Mouse (Mus musculus) layer of hippocampus, adult 9-10 months (tissue): ENCODE measurements at regions not wholly inside any gene's neighbourhood (a gene's known extent, or its start where the extent isn't known, plus 50 kb on each side); places are given as distances from the start of the nearest gene placed in this dataset.

Experiments
- DNase-seq: peaks from one replicate; pipeline ENCODE4 v3.0.0; 2022; ENCODE audit warnings: low spot score

GRCm38 (mm10) chr1:88575917-88576669 is 66.2 kb upstream of the Glrp1 start:
- DNase-seq: no peak

GRCm38 (mm10) chr1:88575291-88575690 is 65.4 kb upstream of the Glrp1 start:
- DNase-seq: no peak

GRCm38 (mm10) chr1:88572161-88572560 is 62.3 kb upstream of the Glrp1 start:
- DNase-seq: no peak

- DNase-seq: no peak
Observed at GRCm38 (mm10) chr1:88568447-88569053, 58.7 kb upstream of the Glrp1 start.

- no peak for DNase-seq
Observed at GRCm38 (mm10) chr1:88567198-88567597, 57.3 kb upstream of the Glrp1 start.

- DNase-seq: no peak
Observed at GRCm38 (mm10) chr1:88566426-88566825, 56.6 kb upstream of the Glrp1 start.

GRCm38 (mm10) chr1:88564825-88565224 is 55.0 kb upstream of the Glrp1 start:
- no peak for DNase-seq

- DNase-seq: peak; percentile 75
Observed at GRCm38 (mm10) chr1:88562361-88562760, 52.5 kb upstream of the Glrp1 start.

- no peak for DNase-seq
Observed at GRCm38 (mm10) chr1:88560771-88561170, 50.9 kb upstream of the Glrp1 start.
